Mouse (Mus musculus) embryonic fibroblast, embryonic 13.5 days (primary cell): ENCODE results near the gene Def8. TPM values are rescaled to one million over a fixed set of nuclear protein-coding genes. Genes with fewer than 3 reads are reported as not detected.

Experiments used
- H3K27ac ChIP-seq: 2 replicates; pipeline ENCODE4 v1.5.1; 2012; ENCODE audit warnings: low read length, control low read depth, inconsistent platforms; ENCODE audit not compliant: insufficient read depth
- H3K4me1 ChIP-seq: 2 replicates; pipeline ENCODE4 v1.6.1; 2011; ENCODE audit warnings: low read length; ENCODE audit not compliant: control insufficient read depth, insufficient read depth
- H3K4me3 ChIP-seq: 2 replicates; pipeline ENCODE4 v1.5.1; 2011; ENCODE audit warnings: mild to moderate bottlenecking, control low read depth, low read length; ENCODE audit not compliant: insufficient read depth
- CTCF ChIP-seq: IDR thresholded peaks from 2 replicates; pipeline ENCODE4 v1.5.1; 2011; ENCODE audit warnings: mild to moderate bottlenecking, control low read depth, low read length, moderate library complexity, borderline replicate concordance; ENCODE audit not compliant: insufficient read depth
- POLR2A ChIP-seq: IDR thresholded peaks from 2 replicates; pipeline ENCODE4 v1.6.1; 2011; ENCODE audit warnings: low read depth, mild to moderate bottlenecking, control low read depth, low read length, moderate library complexity
- polyA plus RNA-seq: library from polyadenylated mRNA; stranded (reverse); fragments of >200 nt; gene quantifications from 2 replicates; pipeline ENCODE4 v1.2.4, GENCODE M21; 2011; ENCODE audit warnings: low read depth; ENCODE audit not compliant: missing spikeins, insufficient read length

Gene Def8
- polyA plus RNA-seq, 1 experiment = 36.4 TPM

DNA sequence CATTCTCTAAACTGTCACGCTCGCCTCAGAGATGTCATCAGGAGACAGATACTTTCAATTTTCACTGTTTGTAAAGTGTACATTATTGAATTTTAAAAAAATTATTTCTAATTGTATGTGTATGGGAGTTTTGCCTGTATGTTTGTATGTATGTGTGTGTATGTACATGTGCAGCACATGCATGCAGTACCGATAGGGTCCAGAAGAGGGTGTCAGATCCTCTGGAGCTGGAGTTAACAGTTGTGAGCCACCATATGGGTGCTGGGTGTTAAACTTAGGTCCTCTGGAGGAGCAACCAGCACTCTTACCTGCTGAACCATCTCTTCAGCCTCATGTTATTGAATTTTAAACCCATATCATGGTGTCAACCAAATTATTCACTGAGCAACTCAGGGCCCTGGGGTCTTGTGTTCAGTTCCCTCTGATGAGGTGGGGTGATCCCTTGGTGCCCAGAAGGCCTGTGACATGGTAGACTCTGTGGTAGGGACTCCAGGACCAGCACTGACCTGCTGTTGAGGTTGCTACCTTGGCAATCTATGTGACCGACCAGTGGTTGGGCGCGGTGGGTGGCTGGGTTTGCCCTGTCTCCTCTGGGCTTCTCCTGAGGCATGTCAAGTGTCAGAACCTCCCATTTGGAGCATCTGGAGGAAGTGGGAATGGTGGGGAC lies 80.6 kb downstream of the Def8 start:
- TF ChIP-seq CTCF (no peak), POLR2A (no peak)

DNA sequence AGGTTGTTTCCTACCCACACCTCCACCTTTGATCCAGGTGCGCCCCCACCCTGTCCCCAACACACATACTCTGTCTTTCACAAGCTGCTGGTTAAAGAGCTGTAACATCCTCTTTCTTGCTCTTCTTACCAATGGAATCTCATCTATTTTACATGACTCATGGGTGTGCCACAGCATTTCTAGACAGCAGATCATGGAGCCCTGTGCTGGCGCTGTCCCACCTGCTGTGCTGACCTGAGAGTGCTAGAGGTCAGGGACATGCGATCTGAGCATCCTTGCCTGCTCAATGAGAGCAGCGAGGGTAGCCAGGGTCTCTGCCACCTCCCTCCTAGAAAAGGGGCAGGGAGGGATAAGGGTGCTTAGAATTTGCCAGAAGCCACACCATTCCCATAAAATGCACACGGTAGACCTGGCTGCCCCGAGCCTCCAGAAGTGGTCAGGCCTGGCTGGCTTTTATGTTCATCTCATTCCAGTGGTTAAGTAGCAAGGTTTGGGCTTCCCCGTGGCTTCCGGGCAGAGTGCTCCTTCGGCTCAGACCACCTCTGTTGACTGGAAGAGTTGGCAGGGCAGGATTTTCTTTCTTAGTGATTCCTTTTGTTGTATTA lies 81.4 kb downstream of the Def8 start:
- Histone ChIP-seq H3K4me1 (no peaks in the 10 kb centered on the region; the same call in 1 of the 2 replicates), H3K27ac (no peak overlapping the region), H3K4me3 (no peak overlapping the region)
- TF ChIP-seq POLR2A = no peak
- no peak for TF ChIP-seq CTCF

More for the DNA sequence above, 80.6 kb downstream of the Def8 start:
- Histone ChIP-seq H3K27ac (no peak overlapping the region), H3K4me3 (no peak overlapping the region), H3K4me1 (no peaks in the 10 kb centered on the region; the same call in 1 of the 2 replicates)

DNA sequence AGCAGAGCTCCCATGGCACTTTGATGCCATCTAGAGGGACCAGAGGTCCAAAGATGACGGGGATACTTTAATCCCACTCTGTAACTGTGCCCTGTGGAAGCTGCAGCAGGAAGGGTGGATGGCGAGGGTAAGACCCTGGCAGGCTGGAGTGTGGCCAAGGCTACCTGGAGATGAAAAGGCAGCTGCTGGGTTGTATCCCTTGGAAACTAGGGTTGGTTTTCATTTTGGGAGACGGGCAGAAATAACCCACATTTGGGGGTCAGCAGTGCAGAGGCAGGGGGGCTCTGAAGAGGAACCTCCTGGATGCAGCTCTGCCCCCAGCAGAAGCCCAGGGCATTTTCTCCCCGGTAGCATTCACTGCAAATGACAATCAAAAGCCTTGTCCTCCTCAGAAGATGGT lies 81.9 kb downstream of the Def8 start:
- Histone ChIP-seq H3K4me1 (no peaks in the 10 kb centered on the region; the same call in 1 of the 2 replicates), H3K4me3 (no peak overlapping the region), H3K27ac (no peak overlapping the region)
- TF ChIP-seq CTCF (no peak), POLR2A (no peak)

DNA sequence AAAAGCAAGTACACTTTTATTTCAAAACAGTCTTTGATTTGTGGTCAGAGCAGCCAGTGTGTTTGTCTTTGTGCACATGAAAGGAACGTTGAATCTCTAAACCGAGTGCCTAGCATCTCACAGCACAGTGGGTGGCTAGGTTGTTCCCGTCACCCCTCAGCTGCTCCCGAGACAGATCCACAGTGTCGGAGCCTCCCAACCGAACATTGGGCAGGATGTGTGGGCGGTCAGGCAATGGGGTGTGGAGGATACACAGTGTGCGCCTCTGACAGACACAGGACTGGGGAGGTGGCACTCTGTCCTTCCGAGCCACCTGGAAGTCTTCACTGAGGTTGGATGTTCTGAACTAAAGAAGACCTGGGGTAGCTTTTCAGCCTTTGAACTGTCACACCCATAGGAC lies 82.4 kb downstream of the Def8 start:
- Histone ChIP-seq H3K4me3 (no peak overlapping the region), H3K4me1 (no peaks in the 10 kb centered on the region; the same call in 1 of the 2 replicates), H3K27ac (no peak overlapping the region)
- no peak for TF ChIP-seq POLR2A

DNA sequence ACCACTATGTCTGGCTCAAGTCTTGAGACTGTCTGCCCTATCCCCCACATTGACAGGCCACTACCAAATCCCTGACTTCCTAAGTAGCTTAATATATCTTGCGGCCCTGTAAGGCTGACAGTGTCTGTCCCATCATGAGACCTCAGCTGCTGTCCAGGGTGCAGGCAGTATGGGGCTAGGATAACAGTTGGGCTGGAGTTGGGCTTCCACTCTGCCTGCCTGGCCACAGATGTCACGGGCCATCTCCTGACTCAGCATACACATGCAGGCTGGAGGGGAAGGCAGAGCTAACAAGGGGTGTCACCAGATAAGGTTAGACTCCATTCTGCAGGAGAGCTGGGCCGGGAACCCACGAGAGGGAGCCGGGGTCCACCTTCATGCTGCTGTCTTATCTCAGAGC lies 83.8 kb downstream of the Def8 start:
- TF ChIP-seq CTCF (no peak), POLR2A (no peak)
- H3K27ac ChIP-seq = no peak overlapping the region
- H3K4me1 ChIP-seq = no peaks in the 10 kb centered on the region; the same call in 1 of the 2 replicates
- H3K4me3 ChIP-seq = no peak overlapping the region

DNA sequence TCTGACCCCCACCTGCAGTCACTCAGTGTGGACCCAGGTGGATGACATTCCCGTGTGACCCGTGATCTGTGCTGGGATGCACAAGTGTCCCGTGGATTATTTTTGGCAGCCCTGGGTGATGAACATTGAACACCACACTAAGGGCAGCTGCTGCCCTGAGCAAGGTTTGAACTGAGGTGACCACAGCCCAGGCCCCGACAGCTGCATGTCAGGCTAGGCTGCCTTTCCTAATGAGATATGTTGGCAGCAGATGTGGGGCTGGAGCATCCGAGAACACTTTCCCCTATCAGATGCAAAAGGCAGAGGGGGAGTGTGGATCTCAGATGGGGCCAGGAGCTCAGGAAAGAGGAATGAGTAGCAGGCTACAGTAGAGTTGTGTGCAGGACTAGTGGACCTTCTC lies 87.5 kb downstream of the Def8 start:
- Histone ChIP-seq H3K4me3 (no peak overlapping the region), H3K27ac (no peak overlapping the region), H3K4me1 (no peaks in the 10 kb centered on the region)
- TF ChIP-seq CTCF (no peak), POLR2A (no peak)

Other genes with a start within 250 kb of the Def8 start
- 13.6 and 14.5 TPM in 2 replicates for gene Dpep1, start 237.3 kb upstream of the Def8 start, polyA plus RNA-seq
- 68.8 and 76.4 TPM in 2 replicates for gene Chmp1a, start 210.8 kb upstream of the Def8 start, polyA plus RNA-seq
- 1.4 and 2.9 TPM in 2 replicates for gene Spata33, start 210.7 kb upstream of the Def8 start, polyA plus RNA-seq
- gene Cdk10, start 198.7 kb upstream of the Def8 start, polyA plus RNA-seq = 36.4 and 36.6 TPM in 2 replicates
- gene Spata2l, start 187.3 kb upstream of the Def8 start, polyA plus RNA-seq = 1.5 and 2.3 TPM in 2 replicates
- 11.0 and 13.2 TPM in 2 replicates for gene Zfp276, start 169.3 kb upstream of the Def8 start, polyA plus RNA-seq
- gene Vps9d1, start 169.2 kb upstream of the Def8 start, polyA plus RNA-seq = 10.6 and 14.3 TPM in 2 replicates
- gene Fanca, start 105.0 kb upstream of the Def8 start, polyA plus RNA-seq = 24.0 and 37.4 TPM in 2 replicates
- gene Spire2, start 90.8 kb upstream of the Def8 start, polyA plus RNA-seq = 3.0 and 4.7 TPM in 2 replicates
- 512 and 557 TPM in 2 replicates for gene Tcf25, start 49.8 kb upstream of the Def8 start, polyA plus RNA-seq
- not detected in 2 replicates for gene Mc1r, start 16.4 kb upstream of the Def8 start, polyA plus RNA-seq
- 25.5 and 32.0 TPM in 2 replicates for gene Tubb3, start 12.1 kb upstream of the Def8 start, polyA plus RNA-seq
- 28.7 and 30.1 TPM in 2 replicates for gene Afg3l1, start 54.4 kb downstream of the Def8 start, polyA plus RNA-seq
- 0.45 TPM in 1 of 2 replicates, not detected in the other for gene Dbndd1, start 91.9 kb downstream of the Def8 start, polyA plus RNA-seq
- 21.7 and 22.2 TPM in 2 replicates for gene Gas8, start 95.3 kb downstream of the Def8 start, polyA plus RNA-seq
- gene Rhou, start 230.4 kb downstream of the Def8 start, polyA plus RNA-seq = 19.5 and 20.0 TPM in 2 replicates